Mouse (Mus musculus) kidney, adult 18-20 months (tissue): Measurements from ENCODE around the gene Mansc1.

Experiments
- DNase-seq: peaks from one replicate; pipeline ENCODE4 v3.0.0; 2021

Mansc1 gene

DNA sequence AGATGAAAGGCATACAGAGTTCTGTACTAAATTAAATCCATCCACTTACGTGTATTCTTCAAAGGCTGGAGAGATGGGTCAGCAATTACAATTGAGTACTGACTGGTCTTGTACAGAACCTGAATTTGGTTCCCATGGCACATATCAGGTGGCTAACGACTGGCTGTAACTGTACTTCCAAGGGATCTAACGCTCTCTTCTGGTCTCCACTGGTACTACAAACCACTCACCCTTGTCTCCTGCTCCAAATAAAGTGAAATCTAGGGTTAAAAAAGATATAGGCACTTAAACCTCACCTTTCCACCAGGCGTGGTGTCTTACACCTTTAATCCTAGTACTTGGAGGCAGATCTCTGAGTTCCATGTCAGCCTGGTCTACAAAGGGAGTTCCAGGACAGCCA, 4.2 kb upstream of the Mansc1 start:
- no peak for DNase-seq

DNA sequence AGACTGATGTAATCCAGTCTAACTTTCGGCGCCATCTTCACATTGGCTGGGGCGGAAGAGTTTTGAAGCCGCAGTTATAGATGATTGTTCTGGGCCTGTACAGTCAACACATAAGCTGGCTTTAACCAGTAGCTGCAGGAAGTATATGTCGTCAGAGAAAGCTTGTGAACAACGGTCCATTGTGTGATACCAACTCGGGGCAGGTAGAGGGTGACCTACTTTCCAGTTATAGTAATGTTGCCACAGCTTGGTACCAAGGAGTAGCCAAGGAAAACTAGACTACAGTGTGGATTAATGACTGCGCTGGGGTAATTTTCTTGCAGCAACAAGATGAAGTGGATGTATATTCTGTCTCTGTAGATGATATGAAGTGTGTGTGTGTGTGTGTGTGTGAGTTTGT, 1.3 kb upstream of the Mansc1 start:
- DNase-seq = no peak

DNA sequence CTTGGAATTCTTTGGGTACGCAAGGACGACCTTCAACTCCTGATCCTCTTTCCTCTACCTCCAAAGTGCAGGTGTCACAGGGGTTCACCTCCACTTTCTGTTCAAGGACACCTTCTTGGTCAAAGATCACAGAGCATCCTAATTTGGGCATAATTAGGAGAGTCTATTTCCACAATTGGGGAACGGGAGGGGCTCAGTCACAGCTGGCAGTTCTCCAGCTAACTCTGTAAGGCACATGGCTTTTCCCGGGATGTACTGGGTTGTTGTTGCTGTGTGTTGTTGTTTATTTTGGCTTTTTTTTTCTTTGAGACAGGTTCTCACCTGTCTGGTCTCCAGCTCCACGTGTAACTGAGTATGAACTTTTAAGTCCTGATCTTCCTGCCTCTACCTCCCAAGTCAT, 468 bp upstream of the Mansc1 start:
- no peak for DNase-seq

DNA sequence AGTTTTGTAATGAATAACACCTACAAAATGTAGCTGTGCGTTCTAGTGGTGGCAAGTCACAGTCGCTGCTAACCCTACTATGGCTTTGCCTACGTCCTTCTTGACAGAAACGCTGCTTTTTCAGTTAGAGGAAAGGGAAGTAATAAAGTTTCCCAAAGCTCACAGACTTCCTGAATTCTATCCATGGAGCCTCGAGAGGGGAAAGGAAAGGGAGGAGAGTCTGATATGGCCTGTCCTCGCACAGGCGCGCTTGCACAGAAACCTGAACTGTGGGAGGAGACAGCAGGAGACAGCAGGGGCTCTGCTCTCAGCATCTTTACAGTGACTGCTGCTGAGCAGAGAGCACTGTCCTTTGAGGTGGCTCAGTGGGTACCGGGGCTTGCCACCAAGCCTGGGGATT, 1.8 kb downstream of the Mansc1 start:
- DNase-seq = no peak

DNA sequence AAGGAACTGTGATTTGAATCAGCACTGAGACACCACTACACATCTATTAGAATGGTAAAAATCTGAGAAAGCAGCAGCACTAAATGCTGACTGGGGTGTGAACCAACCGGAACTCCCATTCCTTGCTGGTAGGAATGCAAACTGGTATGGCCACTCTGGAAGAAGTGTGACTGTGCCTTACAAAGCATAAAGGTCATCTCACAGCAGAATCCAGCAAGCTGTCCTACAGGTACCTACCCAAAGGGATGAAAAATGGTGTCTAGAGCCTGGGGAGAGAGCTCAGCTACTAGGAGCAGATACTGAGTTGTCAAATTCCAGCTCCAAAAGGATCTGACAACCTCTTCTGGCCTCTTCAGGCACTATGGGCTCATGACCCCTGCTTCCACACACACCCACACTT, 5.7 kb downstream of the Mansc1 start:
- no peak for DNase-seq

DNA sequence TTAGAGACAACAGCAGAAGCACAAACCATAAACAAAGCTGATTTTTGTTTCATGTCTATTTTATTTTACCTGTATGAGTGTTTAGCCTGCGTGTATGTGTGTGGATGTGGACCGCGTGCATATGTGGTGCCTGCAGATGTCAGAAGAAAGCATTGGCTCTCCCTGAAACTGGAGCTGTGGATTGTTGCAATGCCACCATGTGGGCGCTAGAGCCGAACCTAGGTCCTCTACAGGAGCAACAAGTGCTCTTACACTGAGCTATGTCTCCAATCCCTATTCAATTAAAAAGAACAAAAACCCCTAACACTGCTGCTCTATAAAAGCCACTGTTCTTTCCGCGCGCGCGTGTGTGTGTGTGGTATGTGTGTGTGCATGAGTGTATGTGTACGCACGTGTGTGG, 6.9 kb downstream of the Mansc1 start:
- no peak for DNase-seq

DNA sequence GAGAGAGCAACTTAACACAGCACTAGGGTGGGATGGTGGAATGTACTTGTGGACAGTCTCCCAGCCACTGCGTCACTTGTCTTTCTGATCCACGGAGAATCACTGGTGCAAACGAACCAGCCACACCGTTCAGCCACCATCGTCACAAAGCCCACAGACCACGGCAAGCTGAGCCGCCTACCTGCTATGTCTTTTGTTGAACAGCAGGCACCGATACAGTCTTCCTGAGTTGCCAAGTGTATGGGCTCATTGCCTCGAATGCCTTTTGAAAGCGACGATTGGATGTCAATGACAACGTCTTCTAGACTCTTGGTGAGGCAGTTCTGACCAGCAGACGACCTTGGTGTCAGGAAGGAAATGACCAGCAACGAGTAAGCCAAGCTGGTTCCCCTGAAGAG, 10.7 kb downstream of the Mansc1 start:
- DNase-seq = no peak

DNA sequence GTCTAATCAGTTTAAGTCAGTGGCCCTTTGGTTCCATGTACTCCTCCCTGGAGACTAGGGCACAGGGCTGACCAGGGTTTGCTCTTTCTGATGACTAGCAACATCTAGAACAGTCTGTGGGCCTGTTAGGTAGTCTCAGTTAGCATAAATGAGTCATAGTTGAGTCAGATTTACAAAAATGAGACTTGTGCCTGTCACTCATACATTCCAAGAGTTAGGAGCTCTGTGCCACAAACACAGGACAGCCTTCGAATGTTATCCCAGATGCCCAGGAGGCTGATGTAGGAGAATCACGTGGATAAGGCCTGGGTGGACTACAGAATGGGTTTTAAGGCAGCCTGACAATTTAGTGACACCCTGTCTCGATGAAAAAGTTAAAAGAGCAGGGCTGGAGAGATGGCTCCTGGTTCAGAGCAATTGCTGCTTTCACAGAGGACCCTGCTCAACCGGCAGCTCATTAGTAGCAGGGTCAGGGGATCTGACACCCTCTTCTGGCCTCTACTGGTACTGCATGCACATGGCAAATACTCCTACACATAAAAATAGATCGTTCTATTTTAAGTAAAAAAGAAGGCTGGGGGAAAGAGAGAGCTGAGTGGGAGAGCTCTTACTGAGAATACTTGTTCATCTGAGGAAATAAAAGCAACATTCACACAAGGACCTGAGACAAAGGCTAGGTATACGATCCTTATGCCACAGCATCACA, 11.3 kb downstream of the Mansc1 start:
- DNase-seq = peak; percentile 34

DNA sequence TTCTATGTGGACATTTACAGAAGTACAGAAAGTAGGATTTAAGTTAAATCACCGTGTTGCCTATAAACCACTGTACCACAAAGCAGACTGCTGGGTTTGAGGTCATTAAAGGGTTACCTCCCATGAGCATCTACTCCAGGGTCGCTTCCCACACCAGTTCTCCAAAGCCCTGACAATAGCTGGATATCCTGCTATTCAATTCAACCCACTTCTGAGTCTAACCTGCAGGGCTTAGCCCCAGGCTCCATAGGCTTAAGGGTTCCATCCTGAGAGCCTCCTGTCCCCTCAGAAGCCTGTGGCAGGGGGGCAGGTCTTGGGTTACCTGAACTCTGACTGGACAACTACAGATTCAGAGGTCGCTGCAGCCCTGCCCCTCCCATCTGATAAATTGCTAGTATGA, 12.2 kb downstream of the Mansc1 start:
- no peak for DNase-seq

DNA sequence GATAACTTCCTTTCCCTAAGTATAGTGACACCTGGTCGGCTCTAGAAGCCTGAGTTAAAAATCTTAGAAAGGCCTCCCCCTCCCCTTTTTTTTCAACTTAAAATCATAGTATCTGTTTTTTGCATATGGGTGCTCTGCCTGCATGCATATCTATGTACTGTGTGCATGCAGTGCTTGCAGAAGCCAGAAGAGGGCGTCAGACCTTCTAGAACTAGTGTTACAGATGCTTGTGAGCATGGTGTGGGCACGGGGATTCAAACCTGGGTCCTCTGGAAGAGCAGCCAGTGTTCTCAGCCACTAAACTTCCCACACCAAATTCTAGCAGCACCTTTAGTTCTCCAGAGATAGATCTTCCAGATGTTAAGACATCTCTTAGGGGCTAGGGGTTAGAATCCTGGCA, 14.7 kb downstream of the Mansc1 start:
- no peak for DNase-seq

DNA sequence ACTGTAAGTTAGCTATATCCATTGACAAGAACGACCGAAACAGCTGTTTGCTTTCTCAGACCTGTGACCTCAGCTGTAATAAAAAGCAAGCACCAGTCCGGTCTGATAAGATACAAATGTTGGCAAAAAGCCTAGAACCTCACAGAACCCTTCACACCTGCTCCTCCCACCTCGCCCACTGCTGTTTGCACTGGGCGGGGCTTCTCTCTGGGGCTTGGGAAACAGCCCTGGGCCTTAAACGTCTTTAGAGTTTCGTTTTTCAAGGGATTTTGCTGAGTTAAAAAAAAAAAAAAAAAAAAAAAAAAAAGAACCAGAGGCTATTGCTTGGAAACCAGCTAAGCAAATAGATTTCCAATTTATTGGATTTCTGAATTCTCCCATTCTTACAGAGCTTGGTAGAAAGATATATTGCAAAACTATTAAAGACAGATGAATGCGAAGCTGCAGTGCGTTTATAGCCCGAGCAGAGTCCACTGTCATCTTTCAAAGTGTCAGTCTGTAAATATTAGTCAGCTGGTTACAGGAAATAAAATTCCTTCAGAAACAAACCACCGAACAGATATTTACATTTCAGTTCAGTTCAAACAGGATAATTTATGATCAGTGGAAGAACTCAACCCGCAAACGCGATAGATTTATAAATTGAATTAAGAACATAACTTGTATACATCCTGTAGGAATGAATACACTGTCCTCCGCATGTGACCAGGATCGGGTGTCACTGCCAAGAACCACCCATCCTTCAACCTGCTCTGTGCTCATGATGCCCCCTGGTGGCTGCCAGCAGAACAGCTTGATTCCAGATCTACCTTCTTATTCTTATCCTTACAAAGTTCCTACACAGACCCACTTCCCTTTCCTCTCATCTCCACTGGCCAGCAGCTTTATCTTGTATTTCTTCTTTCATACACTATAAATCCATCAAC, 17.3 kb downstream of the Mansc1 start:
- DNase-seq = peak; percentile 86

DNA sequence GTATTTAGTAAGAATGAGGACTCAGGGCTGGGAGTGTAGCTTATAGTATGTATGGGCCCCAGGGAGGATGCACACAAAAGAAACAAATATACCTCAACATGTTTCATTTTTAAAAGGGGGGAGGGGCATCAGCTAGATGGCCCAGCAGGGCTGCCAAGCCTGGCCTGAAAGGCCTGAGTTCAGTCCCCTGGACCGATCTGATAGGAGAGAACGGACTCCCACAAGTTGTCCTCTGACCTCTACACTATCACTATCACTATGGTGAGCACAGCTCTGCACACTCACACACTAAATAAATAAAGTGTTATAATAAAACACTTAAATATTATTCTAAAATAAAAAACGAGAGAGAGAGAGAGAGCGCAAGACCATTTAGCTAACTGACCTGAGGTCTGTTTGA, 18.0 kb downstream of the Mansc1 start:
- DNase-seq = no peak

DNA sequence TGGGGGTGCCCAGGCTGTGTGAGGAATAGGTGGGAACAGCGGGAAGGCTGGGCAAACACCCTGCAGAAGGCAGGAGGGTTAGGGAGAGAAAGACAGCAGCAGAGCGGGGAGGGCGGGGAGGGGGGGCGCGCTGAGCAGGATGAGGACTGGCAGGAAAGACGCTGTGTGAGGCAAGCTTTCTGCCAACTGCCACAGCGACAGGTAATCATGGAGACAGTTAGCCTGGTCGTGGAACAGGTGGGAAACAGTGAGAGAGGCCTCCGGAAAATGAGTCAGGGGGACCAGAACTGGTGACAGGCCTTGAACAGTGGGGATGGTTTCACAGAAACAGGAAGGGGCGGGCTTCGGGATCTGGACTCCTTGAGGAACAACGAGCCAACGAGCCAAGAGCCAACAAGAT, 20.4 kb downstream of the Mansc1 start:
- DNase-seq = no peak

DNA sequence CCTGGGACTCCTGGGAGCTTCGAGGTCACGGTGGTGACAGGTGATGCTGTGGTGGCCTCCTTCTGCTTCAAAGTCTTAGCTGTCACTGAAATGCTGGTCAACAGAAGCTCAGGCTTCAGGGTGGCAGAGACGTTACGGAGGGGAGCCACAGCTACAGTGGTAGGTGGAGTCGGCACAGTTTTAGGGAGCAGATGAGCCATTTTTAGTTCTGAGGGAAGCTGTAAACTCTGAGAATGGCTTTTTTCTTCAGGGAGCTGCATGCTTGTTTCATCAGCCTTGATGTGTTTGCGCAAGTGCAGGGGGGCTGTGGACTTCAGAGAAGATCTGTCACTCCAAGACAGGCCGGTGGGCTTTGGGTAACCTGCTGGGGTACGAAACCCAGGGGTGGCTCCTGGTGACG, 21.9 kb downstream of the Mansc1 start:
- no peak for DNase-seq

DNA sequence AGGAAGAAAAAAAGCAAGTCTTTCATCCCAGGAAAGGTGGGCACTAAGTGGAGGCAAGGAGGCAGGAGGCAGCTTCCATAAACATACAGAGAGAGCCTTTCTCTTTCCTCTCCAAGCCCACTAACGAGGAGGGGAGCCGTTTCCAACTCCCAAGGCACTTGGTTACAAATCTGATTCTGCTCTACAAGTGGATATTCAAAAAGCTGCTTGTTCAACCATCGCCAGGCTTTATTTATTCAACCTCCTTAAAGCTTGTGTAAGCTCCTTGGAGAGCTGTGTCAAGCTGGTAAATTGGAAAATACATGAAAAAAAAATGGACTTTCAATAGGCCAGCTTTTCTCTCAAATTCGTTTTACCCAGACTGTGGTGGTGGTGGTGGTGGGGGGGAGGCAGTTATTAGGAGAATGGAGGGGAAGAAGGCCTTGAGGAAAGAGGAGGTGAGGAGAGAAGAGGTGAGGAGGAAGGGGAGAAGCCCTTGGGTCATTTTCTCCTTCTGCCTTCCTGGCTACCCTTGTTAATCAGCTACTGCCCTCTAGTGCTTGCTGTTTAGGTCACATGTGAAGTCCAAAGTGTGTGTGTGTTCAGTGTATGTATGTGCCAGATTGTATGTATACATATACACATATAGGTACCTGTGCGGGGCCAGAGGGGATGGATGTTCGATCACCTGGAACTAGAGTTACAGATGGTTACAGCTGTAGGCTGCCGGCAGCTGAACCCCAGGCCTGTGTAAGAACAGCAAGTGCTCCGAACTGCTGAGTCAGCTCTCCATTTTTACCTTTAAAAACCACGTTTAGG, 25.1 kb downstream of the Mansc1 start:
- peak; percentile 67 for DNase-seq

DNA sequence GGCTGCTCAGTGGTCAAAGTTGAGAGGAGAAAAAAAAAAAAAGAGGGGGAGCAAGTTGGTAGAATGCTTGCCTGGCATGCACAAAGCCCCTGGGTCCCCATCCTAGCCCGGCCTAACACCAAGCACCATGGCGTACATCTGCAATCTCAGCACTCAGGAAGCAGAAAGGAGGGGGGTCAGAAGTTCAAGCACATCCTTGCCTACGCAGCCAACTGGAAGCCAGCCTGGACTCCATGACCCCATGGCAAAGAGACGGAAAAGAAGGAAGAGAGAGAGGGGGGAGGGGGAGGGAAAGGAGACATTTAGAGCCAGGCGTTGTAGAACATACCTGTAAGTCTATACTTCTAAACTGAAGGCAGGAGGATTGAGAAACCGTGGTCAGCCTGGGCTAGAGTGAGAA, 25.7 kb downstream of the Mansc1 start:
- DNase-seq = peak; percentile 56

DNA sequence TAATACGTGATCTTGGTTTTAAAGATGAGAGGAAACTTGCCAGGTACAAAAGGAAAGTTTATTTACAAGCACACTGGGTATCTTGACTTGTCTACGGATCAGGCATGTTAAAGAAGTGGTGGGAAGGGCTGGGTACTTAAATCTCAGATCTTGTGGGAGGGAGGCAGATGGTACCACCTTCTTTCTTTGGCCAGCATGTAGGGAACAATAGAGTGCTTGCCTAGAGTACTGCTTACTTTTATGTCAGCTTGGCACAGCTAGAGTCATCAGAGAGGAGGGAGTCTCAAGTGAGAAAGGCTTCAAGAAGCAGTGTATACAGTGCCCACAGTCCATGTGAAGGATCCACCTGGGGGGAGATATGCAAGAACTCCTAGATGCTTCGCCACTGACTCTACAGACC, 27.1 kb downstream of the Mansc1 start:
- no peak for DNase-seq

DNA sequence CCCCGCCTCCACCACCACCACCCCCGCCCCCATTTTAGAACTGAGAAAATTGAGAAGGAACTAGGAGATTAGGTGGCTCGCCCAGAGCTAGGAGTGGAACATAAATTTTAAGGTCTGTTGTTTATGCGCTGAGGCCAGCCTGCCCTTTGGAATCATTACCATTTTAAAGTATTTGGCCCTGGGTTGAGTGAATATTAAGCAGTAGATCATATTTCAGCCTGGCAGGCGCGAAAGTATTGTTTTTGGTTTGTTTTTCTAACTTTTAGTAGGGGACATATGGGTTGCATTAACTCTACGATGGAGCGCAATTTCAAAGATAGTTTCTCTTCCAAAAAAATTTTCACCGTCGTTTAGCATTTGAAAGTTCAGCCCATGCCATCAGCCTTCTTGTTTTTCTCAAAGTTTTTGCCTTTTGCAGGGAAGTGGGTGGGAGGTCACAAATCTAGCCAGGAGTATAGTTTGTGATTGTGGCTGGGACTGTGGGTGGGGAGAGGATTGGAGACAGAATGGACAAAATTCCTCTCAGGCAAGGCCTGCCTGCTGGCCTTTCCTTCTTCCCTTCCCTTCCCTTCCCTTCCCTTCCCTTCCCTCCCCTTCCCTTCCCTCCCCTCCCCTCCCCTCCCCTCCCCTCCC, 29.8 kb downstream of the Mansc1 start:
- DNase-seq = peak; percentile 48

DNA sequence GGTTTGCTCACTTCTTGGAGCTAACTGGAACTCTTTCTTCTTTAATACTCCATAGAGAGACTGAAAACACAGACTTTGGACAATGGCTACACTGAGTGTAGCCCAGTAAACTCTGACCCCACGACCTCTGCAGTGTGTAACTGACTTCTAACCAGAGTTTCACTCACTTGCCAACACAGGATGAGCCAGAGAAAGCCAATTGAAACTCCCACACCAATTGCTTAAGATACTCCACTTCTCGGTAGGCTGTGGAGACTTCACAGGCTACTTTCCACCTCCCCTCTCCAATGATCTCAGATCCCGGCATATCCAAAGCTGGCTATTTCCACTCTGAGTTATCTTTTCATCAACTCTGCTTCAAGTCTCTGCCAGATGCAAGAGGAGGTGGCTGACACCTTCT, 30.5 kb downstream of the Mansc1 start:
- peak; percentile 65 for DNase-seq

DNA sequence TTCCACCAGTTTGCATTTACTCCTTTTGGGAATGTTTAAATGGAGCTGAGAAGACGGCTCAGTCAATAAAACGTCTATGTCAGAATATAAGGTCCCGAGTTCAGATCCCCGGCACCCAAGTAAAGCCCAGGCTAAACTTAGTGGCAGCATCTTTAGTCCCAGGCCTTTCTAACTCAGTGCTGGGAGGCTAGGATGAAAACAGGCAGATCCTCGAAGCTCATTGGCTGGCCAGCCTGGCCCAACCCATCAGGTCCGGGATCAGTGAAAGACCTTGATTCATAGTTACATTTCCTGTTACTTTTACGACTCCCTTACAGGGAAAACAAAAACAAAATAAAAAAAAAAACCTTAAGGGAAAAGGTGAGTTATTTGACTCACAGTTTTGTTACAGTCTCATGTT, 31.2 kb downstream of the Mansc1 start:
- peak; percentile 34 for DNase-seq

DNA sequence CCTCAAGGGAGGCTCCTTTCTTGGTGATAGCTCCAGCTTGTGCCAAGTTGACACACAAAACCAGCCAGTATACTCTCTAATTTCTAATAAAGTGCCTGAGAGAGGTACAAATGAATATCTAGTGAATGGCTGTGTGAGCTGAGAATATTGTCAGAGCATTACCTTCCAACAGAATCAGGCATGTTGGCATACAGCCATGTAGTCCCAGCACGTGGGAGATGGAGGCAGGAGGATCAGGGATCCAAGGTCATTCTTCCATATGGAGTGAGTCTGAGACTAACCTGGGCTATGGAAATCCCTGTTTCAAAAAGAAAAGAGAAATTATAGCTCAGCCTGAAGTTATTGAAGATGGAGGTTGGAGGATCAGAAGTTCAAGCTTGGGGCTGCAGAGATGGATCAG, 33.0 kb downstream of the Mansc1 start:
- DNase-seq = peak; percentile 52

DNA sequence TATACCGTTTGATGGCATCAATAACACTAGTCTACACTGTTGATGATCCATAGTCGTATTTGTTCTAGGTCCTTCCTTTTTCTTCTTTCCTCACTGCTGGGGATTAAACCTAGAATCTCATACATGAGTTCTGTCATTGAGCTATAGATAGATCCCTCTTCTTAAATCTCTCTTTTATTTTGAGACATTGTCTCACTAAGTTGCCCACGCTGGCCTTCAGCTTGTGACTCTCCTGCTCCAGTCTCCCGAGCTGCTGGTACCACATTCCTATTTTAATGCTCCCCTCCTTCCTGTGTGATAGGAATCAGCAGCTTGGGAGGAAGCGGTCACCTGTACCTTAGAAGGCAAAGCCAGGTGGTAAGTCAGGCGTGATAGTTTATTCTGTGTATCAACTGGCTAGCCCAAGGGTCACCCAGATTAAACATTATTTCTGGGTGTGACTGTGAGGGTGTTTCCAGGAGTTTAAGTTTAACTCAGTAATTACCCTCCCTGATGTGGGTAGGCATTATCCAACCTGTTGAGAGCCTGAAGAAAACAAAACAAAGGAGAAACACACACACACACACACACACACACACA, 34.5 kb downstream of the Mansc1 start:
- peak; percentile 73 for DNase-seq
